ENCODE assay signal across 8 mouse cellular contexts in the genomic region with DNA sequence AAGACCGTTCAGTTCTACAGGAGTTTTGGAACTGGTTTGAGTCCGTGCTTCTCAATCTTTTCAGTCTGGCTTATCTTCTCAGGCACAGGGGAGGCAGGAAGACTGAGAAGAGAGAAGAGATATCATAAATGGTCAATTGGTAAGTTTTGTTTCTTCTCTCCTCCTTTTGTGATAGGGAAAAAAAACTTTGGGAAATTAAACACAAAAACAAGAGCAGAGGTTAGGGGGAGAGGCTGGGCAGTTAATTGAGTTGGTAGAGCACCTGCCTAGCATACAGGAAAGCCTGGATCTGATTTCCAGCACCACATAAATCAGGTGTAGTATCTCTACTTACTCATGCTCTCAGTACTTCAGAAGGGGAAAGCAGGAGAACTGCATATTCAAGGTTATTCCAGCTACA. TPM values are rescaled to one million over a fixed set of nuclear protein-coding genes. Genes with fewer than 3 reads are reported as not detected.
DNase-seq lines count a peak whose midpoint lies in the region; ATAC-seq and TF ChIP-seq lines count a peak whose summit lies in the region.

A gene (minus strand): TSS at position 101 of the 400 bp plus-strand sequence.

- intact Hi-C loops in left cerebral cortex, adult 2 months (cut with DNase I): no loop called here

- H3K27ac ChIP-seq in left cerebral cortex, adult 2 months: no peak within 1 kb of the TSS
- H3K27ac ChIP-seq in bone marrow macrophage, adult 2 months (ENCODE audit: insufficient read depth, low read depth, low read length): peak within 1 kb of the TSS; percentile 28; the same call in 1 of the 2 replicates
- no peak within 1 kb of the TSS for H3K27ac ChIP-seq in hindbrain, embryonic 10.5 days

- no peaks in the 10 kb centered on the region for H3K27me3 ChIP-seq in hindbrain, embryonic 10.5 days (ENCODE audit: insufficient read depth, poor library complexity, severe bottlenecking)

- H3K36me3 ChIP-seq in hindbrain, embryonic 10.5 days: no peaks in the 10 kb centered on the region

- whole genome bisulfite sequencing in hindbrain, embryonic 10.5 days: 80% methylated on average over 2 of the region's 2 CpGs

- no peak for ATAC-seq in megakaryocyte-erythroid progenitor cell, adult 5-6 weeks (replicated peaks; ENCODE audit: low FRiP score, low TSS enrichment, poor library complexity, severe bottlenecking)

- TF ChIP-seq POLR2A in bone marrow macrophage, adult 2 months (IDR thresholded peaks at IDR 0.05; ENCODE audit: borderline replicate concordance, low read depth, low read length): no peak

- H3K9me3 ChIP-seq in hindbrain, embryonic 10.5 days: peaks cover 3% of the 10 kb centered on the region; the same call in 1 of the 2 replicates

- no peak for TF ChIP-seq CTCF in left cerebral cortex, adult 2 months (IDR thresholded peaks at IDR 0.05)
- no peak for TF ChIP-seq CTCF in bone marrow macrophage, adult 2 months (IDR thresholded peaks at IDR 0.05; ENCODE audit: low read depth, low read length)

- H3K4me1 ChIP-seq in bone marrow macrophage, adult 2 months (ENCODE audit: control insufficient read depth, insufficient read depth, low read length): peaks cover 12% of the 10 kb centered on the region
- 0 out of 2 replicates have a peak, but pooled peaks cover 10% of the 10 kb centered on the region for H3K4me1 ChIP-seq in hindbrain, embryonic 10.5 days (replicated peaks)

- no peak within 1 kb of the TSS for H3K4me3 ChIP-seq in left cerebral cortex, adult 2 months
- no peak within 1 kb of the TSS for H3K4me3 ChIP-seq in bone marrow macrophage, adult 2 months (ENCODE audit: insufficient read depth, low read length)
- no peak within 1 kb of the TSS for H3K4me3 ChIP-seq in hindbrain, embryonic 10.5 days

- no peak for DNase-seq in left cerebral cortex, adult 2 months (ENCODE audit: extremely low spot score in 1 of 2, low spot score in 2 of 2)
- DNase-seq in left cerebral cortex, adult 9 months (ENCODE audit: low spot score in 2 of 2): no peak
- DNase-seq in hindbrain, embryonic 10.5 days (ENCODE audit: low spot score): no peak
- DNase-seq in right cerebral cortex, postnatal 14 days: no peak
- no peak for DNase-seq in kidney, adult 9 months
- DNase-seq in lung, adult 18-20 months: no peak

RNA-seq across cellular contexts. Expression of the gene that starts here (rescaled TPM):
- 10 to 100 TPM; 56.9 to 59.2 TPM for total RNA-seq in left cerebral cortex, adult 2 months (2021)
- polyA plus RNA-seq in bone marrow macrophage, adult 2 months (2012; ENCODE audit: insufficient read depth, insufficient read length, missing spikeins): 10.2 and 10.5 TPM in 2 replicates
- 37.5 and 46.3 TPM in 2 replicates for polyA plus RNA-seq in hindbrain, embryonic 10.5 days (2016; fragmentation: Nextera tagmentation; extraction: Ambion mirVana)
- total RNA-seq in megakaryocyte-erythroid progenitor cell, adult 5-6 weeks (2014; fragmentation: Nextera tagmentation): 15.5 TPM in 2 replicates
- total RNA-seq in megakaryocyte-erythroid progenitor cell, adult 5-6 weeks (2017): 19.9 and 27.3 TPM in 2 replicates
